Comparison of ENCODE assay signal across 8 mouse cellular contexts in the genomic region with DNA sequence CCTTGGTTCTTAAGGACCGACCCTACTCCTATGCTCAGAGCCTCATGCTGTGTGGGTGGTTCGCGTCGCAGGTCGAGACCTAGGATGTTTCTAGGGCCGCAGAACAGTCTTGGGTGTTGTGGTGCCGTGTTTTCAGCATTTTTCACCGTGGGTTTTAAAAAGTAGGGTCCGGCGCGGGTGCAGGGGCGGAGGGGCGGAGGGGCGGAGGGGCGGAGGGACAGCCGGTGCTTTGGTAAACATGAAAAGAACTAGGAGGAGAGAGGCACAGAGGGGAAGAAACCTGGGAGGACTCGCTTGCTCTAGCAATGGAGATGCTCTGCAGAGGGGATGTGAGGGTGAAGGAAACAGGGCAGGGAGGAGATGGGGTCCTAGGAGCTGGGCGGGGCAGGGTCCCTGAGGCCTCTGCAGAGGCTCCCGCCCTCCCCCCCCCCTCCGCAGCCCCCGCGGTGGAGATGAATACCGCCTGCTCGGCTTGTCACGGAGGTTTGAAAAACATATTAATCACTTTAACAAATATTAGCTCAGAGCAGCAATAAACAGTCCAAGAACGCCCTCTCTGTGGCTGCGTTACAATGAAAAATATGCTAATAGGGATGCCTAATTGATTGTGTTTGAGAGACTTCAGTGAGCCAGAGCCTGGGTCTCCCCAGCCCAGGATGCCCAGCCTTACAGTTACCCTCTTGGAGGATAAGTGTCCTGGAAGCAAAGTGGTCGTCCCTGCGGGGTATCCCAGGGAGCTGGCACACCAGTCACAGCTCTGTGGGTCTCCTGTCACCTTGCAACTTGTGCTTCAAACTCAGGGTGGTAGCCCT.
DNase-seq lines count a peak whose midpoint lies in the region; ATAC-seq lines count a peak whose summit lies in the region.

No protein-coding gene starts in this region.

- peak overlapping the region; percentile 23; the same call in 1 of the 2 replicates for H3K4me2 ChIP-seq in heart, embryonic 16.5 days (ENCODE audit: low read depth, low read length)
- H3K4me2 ChIP-seq in embryonic facial prominence, embryonic 12.5 days (replicated peaks): peak overlapping the region; percentile 42
- peak overlapping the region; percentile 40 for H3K4me2 ChIP-seq in hindbrain, embryonic 14.5 days (replicated peaks)
- H3K4me2 ChIP-seq in midbrain, embryonic 13.5 days (replicated peaks): peak overlapping the region; percentile 46

- intact Hi-C loops in heart, postnatal 25 days (cut with DNase I): no loop called here

- no peak overlapping the region for H3K9ac ChIP-seq in heart, embryonic 16.5 days (ENCODE audit: low read length)
- H3K9ac ChIP-seq in embryonic facial prominence, embryonic 12.5 days: no peak overlapping the region
- peak overlapping the region; percentile 24; the same call in 1 of the 2 replicates for H3K9ac ChIP-seq in hindbrain, embryonic 14.5 days
- H3K9ac ChIP-seq in midbrain, embryonic 13.5 days (replicated peaks): 0 out of 2 replicates have a peak overlapping the region, but pooled peaks have one; percentile 19

- H3K4me3 ChIP-seq in heart, embryonic 16.5 days (ENCODE audit: low read length): no peak overlapping the region
- 0 out of 2 replicates have a peak overlapping the region, but pooled peaks have one; percentile 0 for H3K4me3 ChIP-seq in embryonic facial prominence, embryonic 12.5 days
- no peak overlapping the region for H3K4me3 ChIP-seq in hindbrain, embryonic 14.5 days (replicated peaks; ENCODE audit: low read length)
- H3K4me3 ChIP-seq in midbrain, embryonic 13.5 days (replicated peaks): no peak overlapping the region; the same call in 1 of the 2 replicates

- H3K27me3 ChIP-seq in heart, embryonic 16.5 days (ENCODE audit: control insufficient read depth, insufficient read depth, low read length): peaks cover 31% of the 10 kb centered on the region
- H3K27me3 ChIP-seq in embryonic facial prominence, embryonic 12.5 days: no peaks in the 10 kb centered on the region
- no peaks in the 10 kb centered on the region for H3K27me3 ChIP-seq in hindbrain, embryonic 14.5 days (ENCODE audit: control insufficient read depth, insufficient read depth, low read length)
- 0 out of 2 replicates have a peak, but pooled peaks cover 5% of the 10 kb centered on the region for H3K27me3 ChIP-seq in midbrain, embryonic 13.5 days

- no peaks in the 10 kb centered on the region for H3K36me3 ChIP-seq in heart, embryonic 16.5 days (ENCODE audit: control insufficient read depth, insufficient read depth)
- H3K36me3 ChIP-seq in embryonic facial prominence, embryonic 12.5 days: no peaks in the 10 kb centered on the region
- no peaks in the 10 kb centered on the region for H3K36me3 ChIP-seq in hindbrain, embryonic 14.5 days (replicated peaks; ENCODE audit: control insufficient read depth, insufficient read depth)
- no peaks in the 10 kb centered on the region for H3K36me3 ChIP-seq in midbrain, embryonic 13.5 days

- no peak overlapping the region for H3K27ac ChIP-seq in heart, embryonic 16.5 days (ENCODE audit: low read length)
- 0 out of 2 replicates have a peak overlapping the region, but pooled peaks have one; percentile 2 for H3K27ac ChIP-seq in embryonic facial prominence, embryonic 12.5 days
- H3K27ac ChIP-seq in hindbrain, embryonic 14.5 days: no peak overlapping the region
- no peak overlapping the region for H3K27ac ChIP-seq in midbrain, embryonic 13.5 days

- H3K4me1 ChIP-seq in heart, embryonic 16.5 days (ENCODE audit: control insufficient read depth, insufficient read depth, low read length): no peaks in the 10 kb centered on the region
- peaks cover 27% of the 10 kb centered on the region for H3K4me1 ChIP-seq in embryonic facial prominence, embryonic 12.5 days
- H3K4me1 ChIP-seq in hindbrain, embryonic 14.5 days (replicated peaks; ENCODE audit: control insufficient read depth, insufficient read depth, low read length): peaks cover 15% of the 10 kb centered on the region; the same call in 1 of the 2 replicates
- H3K4me1 ChIP-seq in midbrain, embryonic 13.5 days (replicated peaks): peaks cover 37% of the 10 kb centered on the region

- DNase-seq in heart, postnatal 25 days (ENCODE audit: low spot score): no peak
- DNase-seq in hindbrain, embryonic 14.5 days (ENCODE audit: low spot score): peak; percentile 52
- no peak for DNase-seq in spleen, postnatal 10 days (ENCODE audit: low spot score in 2 of 2)
- no peak for DNase-seq in adrenal gland, postnatal 36 days
- DNase-seq in gastrocnemius, postnatal 25 days: no peak

- ATAC-seq in heart, embryonic 16.5 days (replicated peaks; ENCODE audit: extremely low read depth, insufficient read depth, low FRiP score): no peak
- ATAC-seq in embryonic facial prominence, embryonic 12.5 days (ENCODE audit: insufficient number of reproducible peaks, insufficient read depth, low FRiP score, low TSS enrichment): no peak
- ATAC-seq in hindbrain, embryonic 14.5 days (ENCODE audit: low FRiP score): no peak
- peak; percentile 51; the same call in 1 of the 2 replicates for ATAC-seq in midbrain, embryonic 13.5 days

- 0 out of 2 replicates have a peak, but pooled peaks cover 3% of the 10 kb centered on the region for H3K9me3 ChIP-seq in heart, embryonic 16.5 days (replicated peaks; ENCODE audit: control insufficient read depth, low read length)
- no peaks in the 10 kb centered on the region for H3K9me3 ChIP-seq in embryonic facial prominence, embryonic 12.5 days
- H3K9me3 ChIP-seq in hindbrain, embryonic 14.5 days (ENCODE audit: control insufficient read depth, low read length): no peaks in the 10 kb centered on the region
- no peaks in the 10 kb centered on the region for H3K9me3 ChIP-seq in midbrain, embryonic 13.5 days

- WGBS in heart, embryonic 16.5 days: 14% methylated on average over 26 of the region's 29 CpGs
- WGBS in embryonic facial prominence, embryonic 12.5 days: 8% methylated on average over 26 of the region's 29 CpGs
- 3% methylated on average over 29 of the region's 29 CpGs for WGBS in hindbrain, embryonic 14.5 days
- 4% methylated on average over 29 of the region's 29 CpGs for whole genome bisulfite sequencing in midbrain, embryonic 13.5 days

Comparison
In these comparisons a context has a peak if more than half of its experiments do, and no peak if none do; other contexts are left out.
1. H3K9ac ChIP-seq: peak in hindbrain, embryonic 14.5 days (single experiment) and midbrain, embryonic 13.5 days (single experiment); none in heart, embryonic 16.5 days (single experiment) and embryonic facial prominence, embryonic 12.5 days (single experiment).
2. Peak in every context shown above with its lines, with median percentiles within 50 percentile points of each other: H3K4me2 ChIP-seq.